Mouse (Mus musculus) lung, embryonic 16.5 days (tissue): ENCODE measurements around the gene Antxrl. TPM values are rescaled to one million over a fixed set of nuclear protein-coding genes. Genes with fewer than 3 reads are reported as not detected.

Experiments
- ATAC-seq: fragments of 200-750 bp; cut with Nextera tagmentation; 2 replicates; pipeline ENCODE4 v1.8.0; 2017; ENCODE audit warnings: low read depth, mild to moderate bottlenecking, moderate library complexity
- H3K27ac ChIP-seq: fragments of 300-500 bp; sonication (generic); 2 replicates; pipeline ENCODE4 v1.5.1; 2014; ENCODE audit warnings: mild to moderate bottlenecking, control low read depth, low read length
- H3K27me3 ChIP-seq: fragments of 300-500 bp; sonication (generic); 2 replicates; pipeline ENCODE4 v1.6.1; 2014; ENCODE audit warnings: low read depth, low read length, mixed read lengths; ENCODE audit not compliant: control insufficient read depth, insufficient read depth
- H3K36me3 ChIP-seq: fragments of 300-500 bp; sonication (generic); 2 replicates; pipeline ENCODE4 v1.6.1; 2014; ENCODE audit warnings: low read length; ENCODE audit not compliant: control insufficient read depth, insufficient read depth
- H3K4me1 ChIP-seq: fragments of 300-500 bp; sonication (generic); replicated peaks from 2 replicates; pipeline ENCODE4 v1.6.1; 2014; ENCODE audit warnings: low read length, mixed read lengths; ENCODE audit not compliant: control insufficient read depth, insufficient read depth
- H3K4me2 ChIP-seq: fragments of 300-500 bp; sonication (generic); 2 replicates; pipeline ENCODE4 v1.6.1; 2014; ENCODE audit warnings: low read depth, low read length, control low read depth
- H3K4me3 ChIP-seq: fragments of 300-500 bp; sonication (generic); 2 replicates; pipeline ENCODE4 v1.5.1; 2014; ENCODE audit warnings: mild to moderate bottlenecking, low read length, control low read depth
- H3K9ac ChIP-seq: fragments of 300-500 bp; sonication (generic); 2 replicates; pipeline ENCODE4 v1.6.1; 2014; ENCODE audit warnings: low read length, control low read depth
- H3K9me3 ChIP-seq: fragments of 300-500 bp; sonication (generic); 2 replicates; pipeline ENCODE4 v1.6.1; 2016; ENCODE audit warnings: low read length; ENCODE audit not compliant: control insufficient read depth
- WGBS: fragments of 180-500 bp; shearing (Covaris S2); extraction: QIAGEN DNeasy Blood & Tissue Kit; methylation state at CpG from one replicate; pipeline ENCODE4 v1.1.7; 2014; 5-methylcytosine and 5-hydroxymethylcytosine counted together
- polyA plus RNA-seq: library from polyadenylated mRNA; unstranded; fragments of >200 nt; fragmentation: Nextera tagmentation; extraction: Ambion mirVana; gene quantifications from 2 replicates; pipeline ENCODE4 v1.2.1, GENCODE M21; 2015

The Antxrl gene
- not detected in 2 replicates for polyA plus RNA-seq

DNA sequence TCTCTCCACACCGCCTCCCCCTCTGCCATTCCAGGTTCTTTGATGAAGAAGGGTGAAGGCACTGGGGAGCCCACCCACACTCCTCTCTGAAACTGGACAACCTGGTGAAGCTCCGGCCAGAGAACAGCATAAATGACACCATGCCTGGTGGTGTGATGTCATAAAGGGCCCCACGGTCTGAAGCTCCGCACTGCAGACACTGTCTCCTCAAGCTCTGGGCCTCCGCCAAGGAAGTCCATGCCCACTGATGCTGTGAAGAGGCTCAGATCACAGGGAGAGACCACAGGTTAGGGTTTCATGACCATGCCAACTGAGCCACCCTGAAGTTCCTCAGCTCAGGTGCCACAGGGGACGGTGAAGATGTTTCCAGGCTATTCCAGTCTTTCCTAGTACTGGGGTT, at the start of gene Antxrl:
Antxrl (plus strand) TSS at position 192 of the 400 bp plus-strand sequence.
- Histone ChIP-seq H3K27ac (no peak within 1 kb of the TSS), H3K4me3 (no peak within 1 kb of the TSS), H3K4me2 (no peak within 1 kb of the TSS), H3K27me3 (no peaks in the 10 kb centered on the region), H3K4me1 (no peaks in the 10 kb centered on the region), H3K9me3 (no peaks in the 10 kb centered on the region), H3K9ac (no peak within 1 kb of the TSS), H3K36me3 (no peaks in the 10 kb centered on the region)
- ATAC-seq = no peak
- WGBS = 82% methylated on average over 6 of the region's 6 CpGs

DNA sequence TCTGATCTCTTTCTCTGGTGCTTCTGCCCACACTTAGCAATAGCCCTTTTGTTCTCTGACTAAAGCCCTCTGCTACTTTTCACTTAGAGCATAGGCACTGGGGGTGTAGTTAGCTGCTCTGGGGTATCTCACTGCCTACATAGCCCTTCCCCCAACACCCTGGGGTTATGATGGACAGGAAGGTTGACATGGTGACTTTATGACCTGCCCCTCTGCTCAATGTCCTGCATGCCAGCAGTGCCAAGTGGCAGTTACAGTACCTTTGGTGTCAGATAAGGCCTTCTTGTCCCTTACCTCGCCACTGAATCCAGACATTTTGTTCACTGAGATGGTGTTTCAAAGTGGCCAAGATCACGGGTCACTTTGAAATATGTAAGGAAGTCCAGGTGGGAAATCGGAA, 37.4 kb upstream of the Antxrl start, which contains the start of gene Gm30083:
Gm30083 (minus strand) TSS at position 120 of the 400 bp plus-strand sequence.
- H3K4me1 ChIP-seq = no peaks in the 10 kb centered on the region

DNA sequence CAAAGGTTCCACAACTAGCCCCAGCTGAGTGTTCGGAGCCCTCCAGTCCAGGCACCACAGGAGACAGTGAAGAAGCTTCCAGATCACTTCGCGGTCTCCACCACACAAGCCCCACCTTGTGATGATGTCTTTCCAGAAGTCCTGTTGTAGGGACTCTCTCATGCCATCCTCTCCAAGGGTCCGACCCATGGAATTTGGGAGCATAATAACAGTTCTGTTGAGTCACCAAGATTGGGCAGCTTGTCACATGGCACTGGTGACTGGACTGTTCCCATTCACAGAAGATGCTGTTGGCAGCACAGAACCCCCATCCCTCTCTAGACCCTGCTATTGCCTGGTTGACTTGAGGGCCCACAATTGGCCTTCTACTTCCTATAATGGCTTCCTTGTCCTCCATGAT, 36.1 kb upstream of the Antxrl start, which contains the start of gene Gm5460:
Gm5460 (plus strand) TSS at position 378 of the 400 bp plus-strand sequence.
- Histone ChIP-seq H3K9ac (no peak within 1 kb of the TSS), H3K27ac (no peak within 1 kb of the TSS), H3K27me3 (no peaks in the 10 kb centered on the region), H3K9me3 (no peaks in the 10 kb centered on the region), H3K4me1 (no peaks in the 10 kb centered on the region), H3K4me3 (no peak within 1 kb of the TSS), H3K4me2 (no peak within 1 kb of the TSS), H3K36me3 (no peaks in the 10 kb centered on the region)
- no peak for ATAC-seq
- WGBS = 86% methylated on average over 4 of the region's 4 CpGs

More for the DNA sequence above, 37.4 kb upstream of the Antxrl start, which contains the start of gene Gm30083:
- H3K27me3 ChIP-seq = no peaks in the 10 kb centered on the region
- WGBS = 88% methylated on average over 3 of the region's 3 CpGs
- no peaks in the 10 kb centered on the region for H3K9me3 ChIP-seq
- ATAC-seq = no peak
- H3K9ac ChIP-seq = no peak within 1 kb of the TSS
- H3K4me3 ChIP-seq = no peak within 1 kb of the TSS
- no peak within 1 kb of the TSS for H3K27ac ChIP-seq
- H3K36me3 ChIP-seq = no peaks in the 10 kb centered on the region
- no peak within 1 kb of the TSS for H3K4me2 ChIP-seq

DNA sequence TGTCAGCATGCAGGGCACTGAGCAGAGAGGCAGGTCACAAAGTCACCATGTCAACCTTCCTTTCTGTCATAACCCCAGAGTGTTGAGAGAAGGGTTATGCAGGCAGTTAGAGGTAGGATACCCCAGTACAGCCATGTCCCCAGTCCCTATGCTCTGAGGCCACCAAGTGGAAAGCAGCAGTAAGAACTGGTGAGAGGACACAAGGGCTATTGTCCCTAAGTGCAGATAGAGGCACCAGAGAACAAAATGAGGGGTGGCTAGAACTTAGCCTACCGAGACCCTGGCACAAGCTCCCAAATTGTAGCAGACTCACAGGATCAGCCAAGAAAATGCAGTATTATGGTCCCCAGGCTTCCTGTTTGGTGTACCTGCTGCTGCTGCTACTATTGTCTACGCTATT, 35.6 kb upstream of the Antxrl start:
- Histone ChIP-seq H3K4me3 (no peak overlapping the region), H3K9me3 (no peaks in the 10 kb centered on the region), H3K36me3 (no peaks in the 10 kb centered on the region), H3K9ac (no peak overlapping the region), H3K27ac (no peak overlapping the region), H3K27me3 (no peaks in the 10 kb centered on the region), H3K4me2 (no peak overlapping the region), H3K4me1 (no peaks in the 10 kb centered on the region)
- 86% methylated on average over 2 of the region's 2 CpGs for WGBS
- ATAC-seq = no peak

DNA sequence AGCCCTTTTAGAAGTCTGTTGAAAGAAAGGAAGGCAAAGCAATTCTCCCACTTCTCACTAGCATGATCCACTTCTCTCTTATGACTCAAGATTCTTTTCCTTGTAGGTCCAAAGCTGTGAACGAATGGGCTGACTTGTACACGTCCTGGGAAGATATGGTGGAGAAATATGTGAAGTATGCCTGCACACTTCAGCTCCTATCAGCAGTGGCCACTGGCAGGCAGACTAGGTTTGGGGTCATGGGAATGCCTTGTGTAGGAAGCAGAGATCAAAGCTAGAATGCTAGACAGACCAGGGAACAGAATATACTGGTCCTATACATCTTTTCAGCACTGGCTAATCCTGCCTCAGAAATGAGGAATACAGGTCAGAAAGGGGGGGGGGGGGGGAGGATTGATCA, 25.8 kb upstream of the Antxrl start:
- 16% methylated on average over 2 of the region's 2 CpGs for WGBS
- no peaks in the 10 kb centered on the region for H3K4me1 ChIP-seq
- no peaks in the 10 kb centered on the region for H3K36me3 ChIP-seq
- no peak overlapping the region for H3K9ac ChIP-seq
- H3K4me3 ChIP-seq = no peak overlapping the region
- no peak for ATAC-seq
- H3K27me3 ChIP-seq = no peaks in the 10 kb centered on the region
- no peak overlapping the region for H3K27ac ChIP-seq
- H3K9me3 ChIP-seq = peaks cover 2% of the 10 kb centered on the region; the same call in 1 of the 2 replicates
- no peak overlapping the region for H3K4me2 ChIP-seq

DNA sequence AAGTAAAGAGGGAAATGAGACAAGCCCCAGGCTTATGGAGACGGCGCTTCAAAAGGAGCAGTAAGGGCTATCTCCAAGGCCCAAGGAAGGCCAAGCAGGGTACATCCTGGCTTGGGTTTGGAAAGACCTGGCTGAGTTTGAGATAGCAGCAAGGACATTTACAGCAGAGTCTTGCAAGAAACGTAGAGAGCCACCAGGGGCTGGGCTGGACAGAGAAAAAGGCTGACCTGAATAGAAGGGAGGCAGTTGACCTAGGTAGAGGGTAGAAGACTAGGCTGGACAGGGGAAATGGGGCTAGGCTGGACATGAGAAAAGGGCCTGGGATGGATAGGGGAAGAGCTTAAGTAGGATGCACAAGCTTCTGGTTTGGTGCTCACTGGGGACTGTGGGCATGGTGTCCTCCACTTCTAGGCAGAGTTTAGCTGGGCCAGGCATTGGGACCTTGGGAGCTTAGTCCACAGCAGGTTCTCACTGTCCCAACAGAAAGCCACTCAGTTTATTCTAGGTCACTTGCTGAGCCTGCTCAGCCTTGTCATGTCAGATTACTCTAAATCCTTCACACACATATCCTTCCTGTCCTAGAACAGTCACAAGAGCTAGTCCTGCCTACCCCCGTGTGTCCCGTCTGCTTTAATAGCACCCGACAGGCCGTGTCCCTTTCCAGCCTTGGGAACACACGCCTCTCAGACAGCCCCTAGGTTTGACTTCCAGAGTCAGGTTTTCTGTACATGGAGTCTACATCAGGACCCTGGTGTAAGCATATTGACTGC, 18.5 kb upstream of the Antxrl start:
- no peaks in the 10 kb centered on the region for H3K9me3 ChIP-seq
- no peaks in the 10 kb centered on the region for H3K4me1 ChIP-seq
- H3K36me3 ChIP-seq = no peaks in the 10 kb centered on the region
- no peaks in the 10 kb centered on the region for H3K27me3 ChIP-seq
- H3K27ac ChIP-seq = no peak overlapping the region
- H3K4me3 ChIP-seq = no peak overlapping the region
- no peak overlapping the region for H3K4me2 ChIP-seq
- 77% methylated on average over 8 of the region's 8 CpGs for WGBS
- no peak for ATAC-seq
- no peak overlapping the region for H3K9ac ChIP-seq

DNA sequence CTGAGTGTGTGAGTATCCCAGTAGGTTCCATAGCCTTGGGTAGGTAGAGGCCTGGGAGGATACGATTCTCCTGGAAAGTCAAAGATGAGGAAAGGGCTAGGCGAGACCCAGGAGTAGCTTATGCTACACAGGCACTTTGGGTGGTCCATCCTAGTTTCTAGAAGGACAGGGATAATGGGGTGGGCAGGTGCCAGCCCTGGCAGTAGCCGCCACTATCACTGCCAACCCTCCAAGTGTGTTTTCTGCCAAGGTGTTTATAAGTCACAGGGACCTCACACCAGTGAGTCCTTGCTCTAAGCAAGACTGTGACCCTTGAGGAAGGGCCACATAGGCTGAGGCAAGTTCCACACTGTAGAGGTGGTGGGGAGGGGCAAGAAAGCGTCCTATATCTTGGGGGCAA, 11.3 kb upstream of the Antxrl start:
- 71% methylated on average over 4 of the region's 4 CpGs for WGBS
- no peak overlapping the region for H3K9ac ChIP-seq
- H3K4me2 ChIP-seq = no peak overlapping the region
- no peak overlapping the region for H3K27ac ChIP-seq
- H3K4me1 ChIP-seq = no peaks in the 10 kb centered on the region
- H3K27me3 ChIP-seq = no peaks in the 10 kb centered on the region
- H3K4me3 ChIP-seq = no peak overlapping the region
- H3K9me3 ChIP-seq = no peaks in the 10 kb centered on the region
- H3K36me3 ChIP-seq = no peaks in the 10 kb centered on the region
- no peak for ATAC-seq

DNA sequence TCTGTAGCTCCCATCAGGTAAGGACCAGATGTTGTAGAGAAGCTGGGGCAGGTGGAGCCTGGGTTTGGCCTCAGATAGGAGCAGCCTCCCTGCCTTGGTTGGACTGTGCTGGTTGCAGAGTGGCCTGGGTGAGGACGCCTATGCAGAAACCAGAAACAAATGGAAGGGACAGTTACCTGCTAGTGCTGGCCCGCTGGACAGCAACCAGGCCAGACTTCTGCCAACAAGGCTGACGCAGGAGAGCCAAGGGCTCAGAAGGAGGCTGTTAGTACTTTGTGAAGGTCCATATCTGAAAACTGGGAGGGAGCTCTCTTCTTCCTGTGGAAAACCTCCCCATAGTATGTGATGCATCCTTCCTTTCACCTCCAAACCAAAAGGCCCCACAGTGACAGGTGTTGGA, 9.2 kb upstream of the Antxrl start:
- H3K4me3 ChIP-seq = no peak overlapping the region

DNA sequence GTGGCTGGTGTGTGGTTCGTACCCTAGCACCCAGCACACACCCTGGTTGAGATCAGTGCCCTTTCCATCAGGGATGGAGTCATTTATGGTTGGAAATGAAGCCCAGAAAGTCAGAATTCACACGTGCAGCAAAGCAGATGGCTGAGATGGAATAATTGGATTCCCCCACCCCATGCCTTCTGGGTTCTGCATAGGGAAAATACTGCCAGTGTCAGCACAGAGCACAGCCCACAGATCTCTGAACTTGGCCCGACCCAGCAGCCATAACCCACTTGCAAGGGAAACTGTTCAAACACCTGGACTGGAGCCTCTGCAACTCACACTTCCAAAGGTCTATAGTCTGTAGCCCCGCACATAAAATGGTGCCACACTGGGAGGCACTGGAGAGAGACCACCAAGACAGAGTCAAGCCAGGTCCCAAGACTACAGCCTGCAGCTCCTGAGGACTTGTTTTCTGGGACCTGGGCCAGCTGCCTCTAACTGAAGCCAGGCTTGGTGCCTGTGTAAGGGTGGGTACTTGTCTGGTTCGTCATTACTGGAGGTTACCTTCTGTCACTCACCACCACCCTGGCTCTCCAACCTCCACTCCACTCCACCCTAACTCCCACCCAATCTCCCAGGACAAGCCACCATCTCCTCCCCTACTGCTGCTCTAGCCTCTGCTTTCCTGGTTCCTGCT, 2.3 kb upstream of the Antxrl start:
- Histone ChIP-seq H3K27ac (no peak overlapping the region), H3K9ac (no peak overlapping the region), H3K9me3 (no peaks in the 10 kb centered on the region), H3K4me3 (no peak overlapping the region), H3K36me3 (no peaks in the 10 kb centered on the region), H3K4me1 (no peaks in the 10 kb centered on the region), H3K27me3 (no peaks in the 10 kb centered on the region), H3K4me2 (no peak overlapping the region)
- WGBS = 65% methylated on average over 5 of the region's 5 CpGs
- ATAC-seq = no peak

More for the DNA sequence above, 9.2 kb upstream of the Antxrl start:
- H3K27me3 ChIP-seq = no peaks in the 10 kb centered on the region
- H3K4me2 ChIP-seq = no peak overlapping the region
- no peak overlapping the region for H3K9ac ChIP-seq
- ATAC-seq = no peak
- H3K36me3 ChIP-seq = no peaks in the 10 kb centered on the region
- WGBS = 37% methylated on average over 3 of the region's 3 CpGs
- H3K4me1 ChIP-seq = no peaks in the 10 kb centered on the region
- H3K27ac ChIP-seq = no peak overlapping the region
- no peaks in the 10 kb centered on the region for H3K9me3 ChIP-seq
